Mouse (Mus musculus): Measurements from ENCODE around the gene Camk2n1. TPM values are rescaled to one million over a fixed set of nuclear protein-coding genes. Genes with fewer than 3 reads are reported as not detected.
"Not testable (repeated sequence)": the region's sequence is repeated elsewhere in the genome, so short reads cannot be mapped to it uniquely, and the experiment has no call there.

Gene Camk2n1
- polyA plus RNA-seq, 1 experiment from 2014 or later = 0.99 TPM

DNA sequence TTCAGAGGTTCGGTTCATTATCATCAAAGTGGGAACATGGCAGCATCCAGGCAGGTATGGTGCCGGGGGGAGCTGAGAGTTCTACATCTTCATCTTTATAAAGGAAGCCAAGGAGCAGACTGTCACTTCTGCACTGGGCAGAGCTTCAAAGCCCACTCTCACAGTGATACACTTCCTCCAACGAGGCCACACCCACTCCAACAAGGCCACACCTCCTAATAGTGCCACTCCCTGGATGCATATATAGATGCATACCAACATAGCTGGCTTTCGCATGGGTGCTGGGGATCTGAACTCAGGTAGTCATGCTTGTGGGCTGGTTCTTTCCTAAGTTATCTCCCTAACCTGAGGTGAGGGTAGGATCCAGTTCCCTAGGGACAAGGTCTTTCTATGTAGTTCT, 36.2 kb upstream of the Camk2n1 start:
- Histone ChIP-seq H3K27me3 (ENCODE audit: control insufficient read depth, insufficient read depth, low read length) (0 out of 2 replicates have a peak, but pooled peaks cover 2% of the 10 kb centered on the region), H3K4me1 (ENCODE audit: control insufficient read depth, insufficient read depth, low read length) (no peaks in the 10 kb centered on the region), H3K27ac (replicated peaks; ENCODE audit: low read depth, low read length) (no peak overlapping the region), H3K36me3 (ENCODE audit: control insufficient read depth, insufficient read depth, low read length) (no peaks in the 10 kb centered on the region), H3K4me3 (ENCODE audit: low read depth, low read length) (no peak overlapping the region), H3K9ac (ENCODE audit: low read length) (no peak overlapping the region), H3K4me2 (ENCODE audit: low read depth, severe bottlenecking) (no peak overlapping the region), H3K9me3 (ENCODE audit: control insufficient read depth, low read length) (no peaks in the 10 kb centered on the region)
- no peak for ATAC-seq (ENCODE audit: insufficient number of reproducible peaks, low FRiP score, low TSS enrichment, low read depth)
- WGBS = 82% methylated on average over 4 of the region's 4 CpGs
- no peak for DNase-seq (ENCODE audit: low spot score)

- Histone ChIP-seq H3K36me3 (ENCODE audit: control insufficient read depth, insufficient read depth, low read length) (no peaks in the 10 kb centered on the region), H3K27me3 (ENCODE audit: control insufficient read depth, insufficient read depth, low read length) (0 out of 2 replicates have a peak, but pooled peaks cover 2% of the 10 kb centered on the region), H3K4me2 (ENCODE audit: low read depth, severe bottlenecking) (no peak overlapping the region), H3K4me1 (ENCODE audit: control insufficient read depth, insufficient read depth, low read length) (no peaks in the 10 kb centered on the region), H3K27ac (replicated peaks; ENCODE audit: low read depth, low read length) (no peak overlapping the region), H3K9ac (ENCODE audit: low read length) (no peak overlapping the region), H3K4me3 (ENCODE audit: low read depth, low read length) (no peak overlapping the region), H3K9me3 (ENCODE audit: control insufficient read depth, low read length) (no peaks in the 10 kb centered on the region)
- WGBS = 62% methylated on average over 11 of the region's 11 CpGs
- no peak for DNase-seq (ENCODE audit: low spot score)
- ATAC-seq (ENCODE audit: insufficient number of reproducible peaks, low FRiP score, low TSS enrichment, low read depth) = no peak
Measured at GRCm38 (mm10) chr4:138418340-138418957, 35.7 kb upstream of the Camk2n1 start.

DNA sequence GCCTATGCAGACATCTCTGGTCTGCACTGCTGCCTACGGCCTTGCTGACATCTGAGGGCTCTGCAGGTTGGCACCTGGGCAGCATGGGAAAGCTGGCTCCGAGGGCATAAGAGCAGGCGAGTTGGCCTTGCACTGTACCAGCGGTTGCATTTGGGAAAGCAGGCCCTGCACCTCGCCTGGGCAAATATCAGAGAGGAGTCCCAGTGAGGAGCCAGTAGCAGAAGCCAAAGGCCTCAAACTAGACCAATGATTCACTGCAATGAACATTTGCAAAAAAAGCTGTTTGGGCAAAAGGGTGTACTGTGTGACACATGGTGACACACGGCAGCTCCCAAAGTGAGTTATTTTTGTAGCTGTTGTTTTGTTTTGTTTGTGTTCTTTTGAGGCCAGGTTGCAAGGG, 29.1 kb upstream of the Camk2n1 start:
- H3K9ac ChIP-seq (ENCODE audit: low read length) = no peak overlapping the region
- WGBS = 84% methylated on average over 6 of the region's 6 CpGs
- H3K27ac ChIP-seq (replicated peaks; ENCODE audit: low read depth, low read length) = no peak overlapping the region
- DNase-seq (ENCODE audit: low spot score) (no peak), ATAC-seq (ENCODE audit: insufficient number of reproducible peaks, low FRiP score, low TSS enrichment, low read depth) (no peak)
- no peaks in the 10 kb centered on the region for H3K4me1 ChIP-seq (ENCODE audit: control insufficient read depth, insufficient read depth, low read length)
- H3K27me3 ChIP-seq (ENCODE audit: control insufficient read depth, insufficient read depth, low read length) = no peaks in the 10 kb centered on the region
- no peak overlapping the region for H3K4me2 ChIP-seq (ENCODE audit: low read depth, severe bottlenecking)
- no peaks in the 10 kb centered on the region for H3K9me3 ChIP-seq (ENCODE audit: control insufficient read depth, low read length)
- H3K4me3 ChIP-seq (ENCODE audit: low read depth, low read length) = no peak overlapping the region
- no peaks in the 10 kb centered on the region for H3K36me3 ChIP-seq (ENCODE audit: control insufficient read depth, insufficient read depth, low read length)

DNA sequence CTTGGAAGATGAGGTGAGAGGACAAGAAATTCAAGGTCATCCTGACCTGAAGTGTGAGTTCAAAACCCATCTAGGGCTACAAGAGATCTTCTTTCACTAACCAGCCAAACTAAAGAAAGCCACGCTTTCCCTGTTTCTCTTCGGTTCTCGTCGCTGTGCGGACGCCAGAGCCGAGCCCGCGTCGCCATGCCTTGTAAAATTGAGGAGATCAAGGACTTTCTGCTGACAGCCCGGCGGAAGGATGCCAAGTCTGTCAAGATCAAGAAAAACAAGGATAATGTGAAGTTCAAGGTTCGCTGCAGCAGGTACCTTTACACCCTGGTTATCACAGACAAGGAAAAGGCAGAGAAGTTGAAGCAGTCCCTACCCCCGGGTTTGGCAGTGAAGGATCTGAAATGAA, 28.5 kb upstream of the Camk2n1 start:
- not testable (repeated sequence) for ATAC-seq (ENCODE audit: insufficient number of reproducible peaks, low FRiP score, low TSS enrichment, low read depth); H3K4me3 ChIP-seq (ENCODE audit: low read depth, low read length); H3K27me3 ChIP-seq (ENCODE audit: control insufficient read depth, insufficient read depth, low read length); H3K9ac ChIP-seq (ENCODE audit: low read length); H3K4me2 ChIP-seq (ENCODE audit: low read depth, severe bottlenecking); H3K36me3 ChIP-seq (ENCODE audit: control insufficient read depth, insufficient read depth, low read length); H3K27ac ChIP-seq (replicated peaks; ENCODE audit: low read depth, low read length); H3K4me1 ChIP-seq (ENCODE audit: control insufficient read depth, insufficient read depth, low read length); DNase-seq (ENCODE audit: low spot score); H3K9me3 ChIP-seq (ENCODE audit: control insufficient read depth, low read length)
- WGBS = 90% methylated on average over 14 of the region's 14 CpGs

GRCm38 (mm10) chr4:138426778-138427705, 27.1 kb upstream of the Camk2n1 start:
- H3K4me2 ChIP-seq (ENCODE audit: low read depth, severe bottlenecking) = no peak overlapping the region
- DNase-seq (ENCODE audit: low spot score) (peak; percentile 89), ATAC-seq (ENCODE audit: insufficient number of reproducible peaks, low FRiP score, low TSS enrichment, low read depth) (no peak)
- no peaks in the 10 kb centered on the region for H3K9me3 ChIP-seq (ENCODE audit: control insufficient read depth, low read length)
- H3K4me3 ChIP-seq (ENCODE audit: low read depth, low read length) = no peak overlapping the region
- H3K9ac ChIP-seq (ENCODE audit: low read length) = no peak overlapping the region
- H3K27ac ChIP-seq (replicated peaks; ENCODE audit: low read depth, low read length) = no peak overlapping the region
- 42% methylated on average over 22 of the region's 22 CpGs for WGBS
- H3K27me3 ChIP-seq (ENCODE audit: control insufficient read depth, insufficient read depth, low read length) = no peaks in the 10 kb centered on the region
- no peaks in the 10 kb centered on the region for H3K36me3 ChIP-seq (ENCODE audit: control insufficient read depth, insufficient read depth, low read length)
- no peaks in the 10 kb centered on the region for H3K4me1 ChIP-seq (ENCODE audit: control insufficient read depth, insufficient read depth, low read length)

- no peak overlapping the region for H3K27ac ChIP-seq (replicated peaks; ENCODE audit: low read depth, low read length)
- no peaks in the 10 kb centered on the region for H3K36me3 ChIP-seq (ENCODE audit: control insufficient read depth, insufficient read depth, low read length)
- 49% methylated on average over 3 of the region's 3 CpGs for WGBS
- no peak overlapping the region for H3K4me3 ChIP-seq (ENCODE audit: low read depth, low read length)
- no peaks in the 10 kb centered on the region for H3K27me3 ChIP-seq (ENCODE audit: control insufficient read depth, insufficient read depth, low read length)
- DNase-seq (ENCODE audit: low spot score) (peak; percentile 48), ATAC-seq (ENCODE audit: insufficient number of reproducible peaks, low FRiP score, low TSS enrichment, low read depth) (no peak)
- H3K9me3 ChIP-seq (ENCODE audit: control insufficient read depth, low read length) = no peaks in the 10 kb centered on the region
- no peaks in the 10 kb centered on the region for H3K4me1 ChIP-seq (ENCODE audit: control insufficient read depth, insufficient read depth, low read length)
- no peak overlapping the region for H3K9ac ChIP-seq (ENCODE audit: low read length)
- no peak overlapping the region for H3K4me2 ChIP-seq (ENCODE audit: low read depth, severe bottlenecking)
Measured at GRCm38 (mm10) chr4:138429778-138430177, 24.3 kb upstream of the Camk2n1 start.

DNA sequence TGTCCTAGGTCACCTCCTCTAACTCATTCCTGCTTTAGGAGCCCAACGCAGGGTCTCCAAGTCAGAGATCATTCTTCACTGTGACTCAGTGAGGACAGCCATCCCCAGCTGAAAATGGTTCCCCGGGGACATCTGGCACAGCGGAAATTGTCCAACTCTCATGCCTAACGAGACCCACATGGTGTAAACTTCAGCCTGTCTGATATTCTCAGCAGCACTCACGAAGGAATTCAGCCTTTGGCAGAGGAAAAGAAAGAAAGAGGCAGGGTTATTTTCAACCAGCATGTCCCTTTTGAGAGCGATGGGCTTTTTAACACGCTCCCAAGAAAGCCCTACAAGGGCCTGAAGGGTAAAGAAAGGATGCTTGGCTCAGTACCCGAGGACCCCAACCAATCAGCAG, 22.8 kb upstream of the Camk2n1 start:
- Histone ChIP-seq H3K9ac (ENCODE audit: low read length) (no peak overlapping the region), H3K4me2 (ENCODE audit: low read depth, severe bottlenecking) (no peak overlapping the region), H3K36me3 (ENCODE audit: control insufficient read depth, insufficient read depth, low read length) (no peaks in the 10 kb centered on the region), H3K4me3 (ENCODE audit: low read depth, low read length) (no peak overlapping the region), H3K27ac (replicated peaks; ENCODE audit: low read depth, low read length) (no peak overlapping the region), H3K4me1 (ENCODE audit: control insufficient read depth, insufficient read depth, low read length) (peaks cover 8% of the 10 kb centered on the region), H3K9me3 (ENCODE audit: control insufficient read depth, low read length) (no peaks in the 10 kb centered on the region), H3K27me3 (ENCODE audit: control insufficient read depth, insufficient read depth, low read length) (no peaks in the 10 kb centered on the region)
- ATAC-seq (ENCODE audit: insufficient number of reproducible peaks, low FRiP score, low TSS enrichment, low read depth) (no peak), DNase-seq (ENCODE audit: low spot score) (peak; percentile 30)
- 28% methylated on average over 8 of the region's 8 CpGs for WGBS

DNA sequence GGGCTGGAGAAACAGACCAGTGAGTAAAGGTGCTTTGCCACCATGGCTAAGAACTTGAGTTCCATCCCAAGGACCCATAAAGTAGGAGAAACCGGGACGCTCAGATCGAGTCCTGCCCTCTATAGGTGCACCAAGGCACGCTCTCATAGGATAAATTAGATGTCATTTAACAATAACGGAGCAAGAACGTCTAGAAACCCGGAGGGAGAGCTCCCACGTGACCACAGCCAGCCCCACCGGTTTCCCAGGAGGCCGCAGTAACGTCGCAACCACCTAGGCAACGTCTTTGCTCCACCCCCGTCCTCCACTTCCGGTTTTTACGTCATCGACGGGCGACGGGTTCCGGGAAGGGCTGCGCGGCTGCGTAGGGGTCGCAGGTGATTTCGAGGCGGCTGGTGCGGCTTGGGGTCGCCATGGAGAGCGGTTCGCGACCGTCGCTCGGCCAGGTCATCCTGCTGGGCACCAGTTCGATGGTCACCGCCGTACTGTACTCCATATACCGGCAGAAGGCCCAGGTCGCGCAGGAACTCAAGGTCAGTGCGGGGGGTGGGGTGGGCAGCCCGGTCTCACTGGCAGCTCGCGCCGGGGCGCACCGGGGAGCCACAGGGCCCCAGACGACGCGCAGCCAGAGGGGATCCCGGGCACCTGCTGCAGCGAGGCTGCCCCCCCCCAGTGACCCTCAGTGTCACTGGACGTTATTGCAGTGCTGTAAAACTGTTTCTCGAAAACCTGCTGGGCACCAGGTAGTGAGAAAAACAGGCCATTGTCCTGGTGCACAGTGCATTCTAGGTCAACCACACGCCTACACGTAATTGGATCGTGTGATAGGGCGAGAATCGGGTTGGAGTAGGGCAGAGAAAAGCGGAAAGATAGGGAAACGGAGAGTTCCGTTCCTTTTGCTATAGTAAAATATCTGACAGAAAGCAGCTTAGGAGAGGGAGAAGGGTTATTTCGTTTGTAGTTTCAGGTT, 19.5 kb upstream of the Camk2n1 start, which contains the start of gene Mul1:
Gene Mul1, plus strand, starts transcription at position 325 of the 970 bp plus-strand sequence.
- Histone ChIP-seq H3K27me3 (ENCODE audit: control insufficient read depth, insufficient read depth, low read length) (no peaks in the 10 kb centered on the region), H3K36me3 (ENCODE audit: control insufficient read depth, insufficient read depth, low read length) (peaks cover 15% of the 10 kb centered on the region; the same call in 1 of the 2 replicates), H3K9ac (ENCODE audit: low read length) (peak within 1 kb of the TSS; percentile 83), H3K4me3 (ENCODE audit: low read depth, low read length) (peak within 1 kb of the TSS; percentile 97), H3K4me1 (ENCODE audit: control insufficient read depth, insufficient read depth, low read length) (peaks cover 8% of the 10 kb centered on the region), H3K4me2 (ENCODE audit: low read depth, severe bottlenecking) (peak within 1 kb of the TSS; percentile 89), H3K27ac (replicated peaks; ENCODE audit: low read depth, low read length) (no peak within 1 kb of the TSS), H3K9me3 (ENCODE audit: control insufficient read depth, low read length) (no peaks in the 10 kb centered on the region)
- WGBS = 1% methylated on average over 64 of the region's 64 CpGs
- peak; percentile 99 for DNase-seq (ENCODE audit: low spot score)
- peak; percentile 87 for ATAC-seq (ENCODE audit: insufficient number of reproducible peaks, low FRiP score, low TSS enrichment, low read depth)

All from limb, embryonic 11.5 days (tissue).